Mouse (Mus musculus) liver, adult 10 weeks (tissue): Measurements from ENCODE around the gene Brip1. TPM values are rescaled to one million over a fixed set of nuclear protein-coding genes. Genes with fewer than 3 reads are reported as not detected.

Source experiments
- polyA plus RNA-seq: library from polyadenylated mRNA; stranded (reverse); fragments of 350-450 nt; fragmentation: Illumina TruSeq; extraction: RNeasy Lipid Tissue Mini Kit (QIAGEN cat#74804); gene quantifications from one replicate; pipeline ENCODE4 v1.2.3, GENCODE M21; 2014; ENCODE audit warnings: low read depth, low replicate concordance

Brip1 gene
- 1.1 TPM for polyA plus RNA-seq

GRCm38 (mm10) chr11:86201037-86201786 lies at the start of gene Brip1:
TSS of gene Brip1 (minus strand) at chr11:86201193.

Other genes starting within 250 kb of the Brip1 start
- gene Ints2, start 56.4 kb upstream of the Brip1 start, polyA plus RNA-seq: 4.8 TPM
- gene Med13, start 156.4 kb upstream of the Brip1 start, polyA plus RNA-seq: 23.7 TPM